Mouse (Mus musculus): Measurements from ENCODE around the gene Impdh1. TPM values are rescaled to one million over a fixed set of nuclear protein-coding genes. Genes with fewer than 3 reads are reported as not detected.
"Not testable (repeated sequence)": the region's sequence is repeated elsewhere in the genome, so short reads cannot be mapped to it uniquely, and the experiment has no call there.

Gene Impdh1
- polyA plus RNA-seq, 2 experiments from 2014 or later: 18.5 to 22.7 TPM

- peak; percentile 20 for ATAC-seq
Measured at GRCm38 (mm10) chr6:29178888-29179658, 37.1 kb downstream of the Impdh1 start, which contains the start of gene Prrt4. Gene Prrt4, minus strand, starts transcription at chr6:29179584.

DNA sequence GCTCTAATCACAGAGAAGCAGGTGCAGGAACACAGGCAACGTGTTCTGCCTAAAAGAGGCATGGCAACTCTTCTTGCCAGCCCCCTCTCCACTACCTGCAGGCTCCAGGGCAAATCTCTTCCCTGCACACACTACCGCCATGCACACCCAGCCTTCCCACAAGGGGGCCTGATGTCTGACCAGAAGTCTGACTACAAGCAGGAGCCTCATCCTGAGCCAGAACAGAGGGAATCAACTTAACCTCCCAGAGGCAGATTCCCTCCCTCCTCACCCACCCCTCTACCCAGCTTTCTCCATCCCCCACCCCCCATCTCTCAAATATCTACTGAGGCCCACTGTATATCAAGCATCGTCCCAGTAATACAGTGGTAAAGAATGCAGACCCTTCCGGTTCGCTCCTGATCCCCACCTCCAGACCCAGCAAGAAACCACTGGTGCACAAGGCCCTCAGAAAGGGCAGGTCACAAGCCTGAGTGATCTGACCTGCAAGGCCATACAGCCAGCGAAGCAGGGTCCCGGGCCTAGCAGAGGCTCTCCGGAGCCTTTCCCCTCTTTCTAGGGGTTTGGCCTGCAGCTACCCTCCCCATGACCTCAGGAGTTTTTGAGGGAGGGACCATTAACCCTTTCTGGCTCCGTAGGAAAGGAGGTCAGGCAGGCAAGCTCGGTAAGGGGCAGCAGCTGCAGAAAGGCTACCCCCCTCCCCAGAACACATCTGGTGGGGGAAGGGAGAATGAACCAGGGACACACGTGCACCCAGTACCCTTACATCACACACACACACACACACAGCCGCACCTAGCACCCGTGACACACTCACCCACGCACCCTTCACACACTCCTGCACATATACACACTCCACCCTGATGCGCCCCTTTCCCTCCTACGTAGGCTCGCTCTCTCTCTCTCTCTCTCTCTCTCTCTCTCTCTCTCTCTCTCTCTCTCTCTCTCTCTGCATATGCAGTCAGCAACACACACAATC, 38.0 kb downstream of the Impdh1 start:
- no peak for ATAC-seq

DNA sequence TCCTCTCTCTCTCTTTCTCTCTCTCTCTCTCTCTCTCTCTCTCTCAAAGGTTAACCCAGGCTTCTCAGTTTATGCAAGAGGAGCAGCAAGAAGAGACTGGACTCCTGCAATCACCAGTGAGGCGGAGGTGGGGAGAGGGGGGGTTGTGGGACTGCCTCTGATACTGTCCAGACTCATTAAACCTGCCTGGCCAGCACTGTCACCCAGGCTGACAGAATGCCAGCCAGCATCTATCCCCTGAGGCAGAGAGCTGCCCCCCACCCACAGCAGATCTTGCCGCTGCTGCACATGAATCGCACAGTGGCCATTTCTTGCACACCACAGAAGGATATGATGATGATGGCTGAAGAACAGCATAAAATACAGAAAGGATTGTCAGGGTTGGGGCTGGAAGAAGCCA, 41.1 kb downstream of the Impdh1 start:
- ATAC-seq: no peak

DNA sequence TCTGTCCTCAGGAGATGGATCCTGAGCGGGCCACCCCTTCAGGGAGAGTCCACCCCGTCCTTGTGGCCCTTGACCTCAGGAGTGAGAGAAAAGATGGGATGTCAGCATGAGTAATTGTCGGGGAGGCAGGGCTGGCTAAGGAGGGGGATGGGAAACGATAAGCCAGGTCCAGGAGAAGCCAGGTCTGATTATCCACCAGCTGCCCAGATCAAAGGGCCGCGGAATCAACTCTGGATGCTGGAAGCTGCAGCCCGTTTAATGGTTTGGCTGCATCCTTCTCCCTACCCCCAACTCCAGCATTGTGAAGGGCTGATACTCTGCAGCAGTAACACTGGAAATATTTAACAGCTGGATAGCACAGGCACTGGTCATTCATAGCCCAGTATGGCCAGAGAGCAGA, 41.8 kb downstream of the Impdh1 start:
- no peak for ATAC-seq

- ATAC-seq: peak; percentile 48
Measured at GRCm38 (mm10) chr6:29170952-29171388, 45.2 kb downstream of the Impdh1 start.

DNA sequence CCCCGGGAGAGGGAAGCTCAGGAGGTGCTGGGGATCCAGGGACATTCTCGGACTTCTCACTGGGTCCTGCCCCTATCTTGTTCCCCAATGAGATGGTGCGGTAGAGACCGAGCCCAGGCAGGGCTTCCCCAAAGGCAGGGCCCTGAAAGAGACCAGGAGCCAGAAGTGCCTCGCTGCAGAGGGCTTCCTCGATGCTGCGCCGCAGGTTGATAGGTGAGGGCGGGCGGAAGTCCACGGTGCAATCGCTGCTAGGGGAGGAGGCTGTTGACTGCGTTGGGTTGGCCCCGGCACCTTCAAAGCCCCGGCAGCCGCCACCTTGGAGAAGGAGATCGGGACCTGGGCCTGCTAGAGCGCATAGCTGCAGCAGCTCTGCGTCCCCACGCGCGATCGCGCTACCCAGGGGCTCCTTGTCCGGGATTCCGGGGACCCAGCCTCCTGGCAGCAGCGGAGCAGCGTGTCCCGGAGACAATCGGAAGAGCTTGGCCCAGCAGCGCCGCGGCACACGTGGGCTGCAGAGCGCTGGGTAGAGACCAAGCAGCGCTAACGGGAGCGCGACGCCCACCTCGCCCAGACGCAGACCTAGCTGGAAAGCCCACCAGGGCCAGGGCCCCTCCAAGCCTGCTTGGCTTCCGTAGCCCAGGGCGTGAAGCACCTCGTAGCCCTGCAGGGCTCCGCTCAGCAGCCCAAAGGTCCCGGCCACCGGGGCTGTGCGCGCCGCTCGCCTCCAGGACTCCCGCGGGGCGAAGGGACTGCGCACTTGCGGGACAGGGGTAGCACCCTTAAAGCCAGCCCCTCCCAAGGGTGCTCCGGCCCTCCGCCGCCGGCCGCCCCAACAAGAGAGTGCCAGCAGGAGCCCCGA, 45.9 kb downstream of the Impdh1 start:
- ATAC-seq: peak; percentile 90

DNA sequence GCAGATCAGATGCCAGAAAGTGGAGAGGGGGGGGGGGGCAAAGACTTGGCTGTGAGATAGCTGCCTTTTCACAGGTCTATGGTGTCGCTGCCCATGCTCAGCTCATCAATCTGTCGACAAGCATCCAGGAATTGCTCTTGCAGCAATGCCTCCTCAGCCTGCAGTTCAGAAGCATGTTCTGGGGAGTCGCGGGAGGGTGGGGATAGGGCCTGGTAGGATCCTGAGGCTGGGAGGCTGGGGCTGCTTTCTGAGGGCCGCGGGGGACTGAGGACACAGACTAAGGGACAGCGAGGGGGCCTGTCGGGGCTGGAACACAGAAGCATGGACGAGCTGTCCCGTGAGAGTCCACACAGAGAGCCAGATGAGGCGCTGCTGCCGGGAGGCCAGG, 46.5 kb downstream of the Impdh1 start:
- ATAC-seq: no peak

- no peak for ATAC-seq
Measured at GRCm38 (mm10) chr6:29168871-29169270, 47.3 kb downstream of the Impdh1 start.

- ATAC-seq: no peak
Measured at GRCm38 (mm10) chr6:29166196-29166595, 50.0 kb downstream of the Impdh1 start.

- peak; percentile 86 for ATAC-seq
Measured at GRCm38 (mm10) chr6:29164314-29165244, 51.6 kb downstream of the Impdh1 start, which contains the start of gene Rbm28. Gene Rbm28, minus strand, starts transcription at chr6:29165006.

GRCm38 (mm10) chr6:29161291-29161690, 54.9 kb downstream of the Impdh1 start:
- not testable (repeated sequence) for ATAC-seq

DNA sequence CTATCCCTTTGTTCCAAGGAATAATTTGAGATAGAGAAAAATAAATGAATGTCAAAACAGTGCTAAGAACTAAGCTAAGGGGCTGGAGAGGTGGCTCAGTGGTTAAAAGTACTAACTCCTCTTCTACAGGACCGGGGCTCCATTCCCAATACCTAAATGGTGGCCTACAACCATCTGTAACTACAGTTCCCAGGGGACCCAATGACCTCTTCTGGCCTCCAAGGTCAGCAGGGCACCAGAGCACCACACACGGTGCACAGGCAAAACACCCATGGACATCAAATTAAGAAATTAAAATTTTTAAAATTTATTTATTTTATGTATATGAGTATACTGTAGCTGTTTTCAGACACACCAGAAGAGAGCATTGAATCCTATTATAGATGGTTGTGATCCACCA, 55.4 kb downstream of the Impdh1 start:
- ATAC-seq: no peak

DNA sequence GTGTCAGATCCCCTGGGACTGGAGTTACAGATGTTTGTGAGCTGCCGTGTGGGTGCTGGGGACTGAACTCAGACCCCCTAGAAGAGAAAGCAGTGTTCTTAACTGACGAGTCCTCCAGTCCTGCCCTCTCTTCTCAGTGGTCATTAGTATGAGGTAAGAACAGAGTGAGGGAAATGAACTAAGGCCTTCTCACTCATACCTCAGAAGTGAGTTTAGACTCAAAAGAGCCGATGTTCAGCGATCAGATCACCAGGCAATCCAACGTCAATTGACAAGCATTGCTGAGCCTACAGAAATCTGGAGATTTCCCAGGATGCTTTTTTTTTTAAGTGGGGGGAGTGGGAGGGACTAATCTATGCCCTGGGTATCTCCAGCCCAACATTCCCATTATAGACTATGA, 59.8 kb downstream of the Impdh1 start:
- no peak for ATAC-seq

Other genes starting within 250 kb of the Impdh1 start
- not detected for gene Lep, start 156.1 kb downstream of the Impdh1 start, polyA plus RNA-seq (2017; shearing (Covaris generic))
- 10 to 100 TPM; 60.2 to 62.8 TPM for gene Rbm28, start 51.4 kb downstream of the Impdh1 start, polyA plus RNA-seq (2017; shearing (Covaris generic))
- under 1 TPM; 0.16 to 0.28 TPM for gene Prrt4, start 36.8 kb downstream of the Impdh1 start, polyA plus RNA-seq (2017; shearing (Covaris generic))
- 10 to 100 TPM; 32.4 to 37.1 TPM for gene Hilpda, start 56.1 kb upstream of the Impdh1 start, polyA plus RNA-seq (2017; shearing (Covaris generic))
- under 1 TPM in 1 of 2 experiments, not detected in 1; 0.44 TPM for gene Fam71f2, start 63.2 kb upstream of the Impdh1 start, polyA plus RNA-seq (2017; shearing (Covaris generic))
- gene Fam71f1, start 102.8 kb upstream of the Impdh1 start, polyA plus RNA-seq (2017; shearing (Covaris generic)): not detected
- gene Calu, start 131.7 kb upstream of the Impdh1 start, polyA plus RNA-seq (2017; shearing (Covaris generic)): 10 to 100 TPM; 57.9 to 68.6 TPM
- under 1 TPM; 0.38 to 0.62 TPM for gene Opn1sw, start 172.1 kb upstream of the Impdh1 start, polyA plus RNA-seq (2017; shearing (Covaris generic))
- under 1 TPM in 1 of 2 experiments, not detected in 1; 0.51 TPM for gene Ccdc136, start 179.9 kb upstream of the Impdh1 start, polyA plus RNA-seq (2017; shearing (Covaris generic))
- not detected for gene Flnc, start 216.9 kb upstream of the Impdh1 start, polyA plus RNA-seq (2017; shearing (Covaris generic))